Mouse (Mus musculus): ENCODE measurements around the gene Eml3. TPM values are rescaled to one million over a fixed set of nuclear protein-coding genes. Genes with fewer than 3 reads are reported as not detected.

Eml3 gene
- polyA plus RNA-seq, 1 experiment = 40.2 TPM

- no peaks in the 10 kb centered on the region for H3K4me1 ChIP-seq (ENCODE audit: control insufficient read depth, insufficient read depth, low read length)
- 93% methylated on average over 1 of the region's 1 CpGs for WGBS
- H3K4me3 ChIP-seq (replicated peaks; ENCODE audit: insufficient read depth, low read depth, low read length) = no peak overlapping the region
- DNase-seq = no peak
- H3K27me3 ChIP-seq (ENCODE audit: control insufficient read depth, insufficient read depth, low read length) = no peaks in the 10 kb centered on the region
- no peak overlapping the region for H3K27ac ChIP-seq (ENCODE audit: insufficient read depth, low read length)
- TF ChIP-seq CTCF (IDR thresholded peaks at IDR 0.05; ENCODE audit: borderline replicate concordance, insufficient read depth, low read depth, low read length) (no peak), POLR2A (IDR thresholded peaks at IDR 0.05; ENCODE audit: borderline replicate concordance, insufficient read depth, low read length) (no peak)
Measured at GRCm38 (mm10) chr19:8974638-8975037, 45.3 kb downstream of the Eml3 start.

- TF ChIP-seq POLR2A (IDR thresholded peaks at IDR 0.05; ENCODE audit: borderline replicate concordance, insufficient read depth, low read length) (no peak), CTCF (IDR thresholded peaks at IDR 0.05; ENCODE audit: borderline replicate concordance, insufficient read depth, low read depth, low read length) (no peak)
- Histone ChIP-seq H3K4me3 (replicated peaks; ENCODE audit: insufficient read depth, low read depth, low read length) (no peak overlapping the region), H3K27ac (ENCODE audit: insufficient read depth, low read length) (no peak overlapping the region), H3K4me1 (ENCODE audit: control insufficient read depth, insufficient read depth, low read length) (no peaks in the 10 kb centered on the region), H3K27me3 (ENCODE audit: control insufficient read depth, insufficient read depth, low read length) (no peaks in the 10 kb centered on the region)
- DNase-seq = no peak
- WGBS = 96% methylated on average over 2 of the region's 2 CpGs
Measured at GRCm38 (mm10) chr19:8975491-8975890, 46.1 kb downstream of the Eml3 start.

- H3K4me3 ChIP-seq (replicated peaks; ENCODE audit: insufficient read depth, low read depth, low read length) = no peak overlapping the region
- WGBS = 37% methylated on average over 3 of the region's 3 CpGs
- no peaks in the 10 kb centered on the region for H3K27me3 ChIP-seq (ENCODE audit: control insufficient read depth, insufficient read depth, low read length)
- TF ChIP-seq POLR2A (IDR thresholded peaks at IDR 0.05; ENCODE audit: borderline replicate concordance, insufficient read depth, low read length) (no peak), CTCF (IDR thresholded peaks at IDR 0.05; ENCODE audit: borderline replicate concordance, insufficient read depth, low read depth, low read length) (peak; percentile 89)
- no peak overlapping the region for H3K27ac ChIP-seq (ENCODE audit: insufficient read depth, low read length)
- peak; percentile 52 to 58 for DNase-seq
- H3K4me1 ChIP-seq (ENCODE audit: control insufficient read depth, insufficient read depth, low read length) = no peaks in the 10 kb centered on the region
Measured at GRCm38 (mm10) chr19:8976535-8976934, 47.2 kb downstream of the Eml3 start.

GRCm38 (mm10) chr19:8980771-8981170, 51.4 kb downstream of the Eml3 start:
- 49% methylated on average over 5 of the region's 5 CpGs for WGBS
- TF ChIP-seq POLR2A (IDR thresholded peaks at IDR 0.05; ENCODE audit: borderline replicate concordance, insufficient read depth, low read length) (no peak), CTCF (IDR thresholded peaks at IDR 0.05; ENCODE audit: borderline replicate concordance, insufficient read depth, low read depth, low read length) (no peak)

GRCm38 (mm10) chr19:8981450-8982168, 52.3 kb downstream of the Eml3 start:
- Histone ChIP-seq H3K27me3 (ENCODE audit: control insufficient read depth, insufficient read depth, low read length) (no peaks in the 10 kb centered on the region), H3K4me3 (replicated peaks; ENCODE audit: insufficient read depth, low read depth, low read length) (no peak overlapping the region), H3K4me1 (ENCODE audit: control insufficient read depth, insufficient read depth, low read length) (no peaks in the 10 kb centered on the region; the same call in 1 of the 2 replicates), H3K27ac (ENCODE audit: insufficient read depth, low read length) (no peak overlapping the region)
- TF ChIP-seq POLR2A (IDR thresholded peaks at IDR 0.05; ENCODE audit: borderline replicate concordance, insufficient read depth, low read length) (no peak), CTCF (IDR thresholded peaks at IDR 0.05; ENCODE audit: borderline replicate concordance, insufficient read depth, low read depth, low read length) (no peak)
- DNase-seq = no peak
- WGBS = 43% methylated on average over 2 of the region's 2 CpGs

More at GRCm38 (mm10) chr19:8980771-8981170, 51.4 kb downstream of the Eml3 start:
- no peak overlapping the region for H3K4me3 ChIP-seq (replicated peaks; ENCODE audit: insufficient read depth, low read depth, low read length)
- H3K27ac ChIP-seq (ENCODE audit: insufficient read depth, low read length) = no peak overlapping the region
- DNase-seq = no peak
- H3K4me1 ChIP-seq (ENCODE audit: control insufficient read depth, insufficient read depth, low read length) = no peaks in the 10 kb centered on the region; the same call in 1 of the 2 replicates
- H3K27me3 ChIP-seq (ENCODE audit: control insufficient read depth, insufficient read depth, low read length) = no peaks in the 10 kb centered on the region

- no peaks in the 10 kb centered on the region for H3K27me3 ChIP-seq (ENCODE audit: control insufficient read depth, insufficient read depth, low read length)
- no peak overlapping the region for H3K27ac ChIP-seq (ENCODE audit: insufficient read depth, low read length)
- 57% methylated on average over 5 of the region's 5 CpGs for WGBS
- H3K4me1 ChIP-seq (ENCODE audit: control insufficient read depth, insufficient read depth, low read length) = no peaks in the 10 kb centered on the region; the same call in 1 of the 2 replicates
- no peak overlapping the region for H3K4me3 ChIP-seq (replicated peaks; ENCODE audit: insufficient read depth, low read depth, low read length)
- TF ChIP-seq POLR2A (IDR thresholded peaks at IDR 0.05; ENCODE audit: borderline replicate concordance, insufficient read depth, low read length) (no peak), CTCF (IDR thresholded peaks at IDR 0.05; ENCODE audit: borderline replicate concordance, insufficient read depth, low read depth, low read length) (no peak)
- DNase-seq = no peak
Measured at GRCm38 (mm10) chr19:8982303-8983149, 53.2 kb downstream of the Eml3 start.

- TF ChIP-seq CTCF (IDR thresholded peaks at IDR 0.05; ENCODE audit: borderline replicate concordance, insufficient read depth, low read depth, low read length) (no peak), POLR2A (IDR thresholded peaks at IDR 0.05; ENCODE audit: borderline replicate concordance, insufficient read depth, low read length) (no peak)
- H3K4me3 ChIP-seq (replicated peaks; ENCODE audit: insufficient read depth, low read depth, low read length) = no peak overlapping the region
Measured at GRCm38 (mm10) chr19:8983150-8983650, 53.8 kb downstream of the Eml3 start.

More at GRCm38 (mm10) chr19:8983150-8983650, 53.8 kb downstream of the Eml3 start:
- no peaks in the 10 kb centered on the region for H3K27me3 ChIP-seq (ENCODE audit: control insufficient read depth, insufficient read depth, low read length)
- no peaks in the 10 kb centered on the region; the same call in 1 of the 2 replicates for H3K4me1 ChIP-seq (ENCODE audit: control insufficient read depth, insufficient read depth, low read length)
- H3K27ac ChIP-seq (ENCODE audit: insufficient read depth, low read length) = no peak overlapping the region
- no peak for DNase-seq
- WGBS = 61% methylated on average over 4 of the region's 4 CpGs

All from cerebellum, adult 2 months (tissue).